Mouse (Mus musculus): ENCODE data around the gene 4930407I10Rik. TPM values are rescaled to one million over a fixed set of nuclear protein-coding genes. Genes with fewer than 3 reads are reported as not detected.

Gene 4930407I10Rik
- 0.04 TPM in 1 of 2 replicates, not detected in the other for polyA plus RNA-seq (2012; rRNA removed)

DNA sequence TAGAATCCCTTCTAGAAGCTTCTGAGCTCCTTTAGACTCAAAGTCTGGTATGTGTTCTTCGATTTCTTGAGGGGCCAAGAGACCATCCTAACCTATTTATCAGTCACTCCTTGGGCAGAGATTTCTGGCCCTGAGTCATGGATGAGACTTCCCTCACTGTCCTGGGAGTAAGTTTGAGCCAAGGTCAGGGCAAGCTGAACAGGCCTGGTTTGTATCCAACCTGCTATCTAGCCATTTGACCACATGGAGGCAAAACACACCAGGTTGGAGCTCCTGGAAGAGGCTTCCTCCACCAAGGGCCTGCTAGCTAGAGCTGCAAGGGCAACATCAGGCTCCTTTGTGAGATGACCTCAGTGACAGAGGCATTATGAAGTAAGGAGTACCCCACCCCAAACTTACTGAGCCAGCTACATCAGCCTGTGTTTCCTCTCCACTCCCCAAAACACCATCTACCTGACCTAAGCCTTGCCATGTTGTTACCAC is at the start of gene 4930407I10Rik:
4930407I10Rik (plus strand) TSS at position 433 of the 483 bp plus-strand sequence.
- no peaks in the 10 kb centered on the region for H3K36me3 ChIP-seq (ENCODE audit: control insufficient read depth, insufficient read depth, low read length)
- no peak within 1 kb of the TSS for H3K4me3 ChIP-seq (ENCODE audit: control insufficient read depth, insufficient read depth, low read length)
- DNase-seq, result no peak
- H3K27me3 ChIP-seq (ENCODE audit: control insufficient read depth, insufficient read depth, low read length), result no peaks in the 10 kb centered on the region
- TF ChIP-seq CTCF (IDR thresholded peaks at IDR 0.05; ENCODE audit: borderline replicate concordance, control insufficient read depth, extremely low read depth, insufficient read depth, low read length, poor library complexity), result no peak
- no peak for TF ChIP-seq POLR2A (IDR thresholded peaks at IDR 0.05; ENCODE audit: control insufficient read depth, extremely low read depth, insufficient read depth, low read length, poor library complexity)
- WGBS, result 92% methylated on average over 1 of the region's 1 CpGs
- H3K4me1 ChIP-seq (replicated peaks; ENCODE audit: control insufficient read depth, insufficient read depth, low read length), result no peaks in the 10 kb centered on the region
- H3K27ac ChIP-seq (ENCODE audit: control insufficient read depth, insufficient read depth, low read length), result no peak within 1 kb of the TSS

DNA sequence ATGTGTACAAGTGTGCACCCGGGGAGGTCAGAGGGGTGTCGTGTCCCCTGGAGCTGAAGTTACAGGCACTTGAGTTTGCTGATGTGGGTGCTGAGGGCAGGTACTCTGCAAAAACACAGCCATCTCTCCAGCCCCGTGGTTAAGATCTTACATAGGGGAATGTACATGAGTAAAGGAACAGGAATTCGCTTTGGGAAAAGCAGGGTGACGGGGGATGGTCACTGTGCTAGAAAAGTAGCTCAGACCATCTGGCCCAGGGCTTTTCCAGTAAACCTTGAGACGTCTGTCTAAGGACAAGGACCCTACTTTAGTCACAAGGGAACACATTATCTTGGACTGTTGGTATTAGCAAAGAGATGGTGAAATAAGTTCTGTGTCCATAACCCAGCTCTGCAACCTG is 47.0 kb upstream of the 4930407I10Rik start:
- Histone ChIP-seq H3K27me3 (ENCODE audit: control insufficient read depth, insufficient read depth, low read length) (no peaks in the 10 kb centered on the region), H3K4me3 (ENCODE audit: control insufficient read depth, insufficient read depth, low read length) (no peak overlapping the region), H3K27ac (ENCODE audit: control insufficient read depth, insufficient read depth, low read length) (no peak overlapping the region), H3K4me1 (replicated peaks; ENCODE audit: control insufficient read depth, insufficient read depth, low read length) (peaks cover 15% of the 10 kb centered on the region), H3K36me3 (ENCODE audit: control insufficient read depth, insufficient read depth, low read length) (peaks cover 7% of the 10 kb centered on the region; the same call in 1 of the 2 replicates)
- DNase-seq, result no peak
- TF ChIP-seq POLR2A (IDR thresholded peaks at IDR 0.05; ENCODE audit: control insufficient read depth, extremely low read depth, insufficient read depth, low read length, poor library complexity) (no peak), CTCF (IDR thresholded peaks at IDR 0.05; ENCODE audit: borderline replicate concordance, control insufficient read depth, extremely low read depth, insufficient read depth, low read length, poor library complexity) (no peak)
- WGBS, result 92% methylated on average over 6 of the region's 6 CpGs

DNA sequence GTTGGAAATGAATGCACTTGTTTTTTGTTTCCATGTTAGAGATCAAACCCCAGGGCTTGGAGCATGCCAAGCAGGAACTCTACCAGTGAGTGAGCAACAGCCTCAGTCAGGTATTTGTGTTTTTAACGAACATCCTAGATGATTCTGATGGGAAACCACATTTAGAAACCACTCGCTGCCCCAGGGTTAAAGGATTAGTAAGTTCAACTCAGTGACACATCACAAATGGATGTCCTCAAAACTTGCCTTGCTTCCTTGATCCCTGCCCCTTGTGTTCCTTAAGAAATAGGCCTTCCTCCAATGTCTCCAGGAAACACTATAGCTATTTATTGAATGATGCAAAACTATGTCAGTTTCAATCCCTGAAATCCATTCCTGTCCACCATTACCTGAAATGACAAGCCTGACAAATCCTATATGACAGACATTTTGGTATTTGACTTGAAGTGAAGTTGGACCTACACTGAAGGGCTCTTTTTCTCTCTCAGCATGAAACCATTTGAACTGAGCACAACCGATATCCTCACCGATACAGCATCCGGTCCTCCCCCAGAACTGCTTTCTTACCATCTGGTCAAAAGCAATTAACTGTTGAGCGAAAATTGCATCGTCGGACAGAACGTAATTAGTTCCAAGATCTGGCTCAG is 44.1 kb upstream of the 4930407I10Rik start:
- no peak for DNase-seq
- TF ChIP-seq POLR2A (IDR thresholded peaks at IDR 0.05; ENCODE audit: control insufficient read depth, extremely low read depth, insufficient read depth, low read length, poor library complexity) (no peak), CTCF (IDR thresholded peaks at IDR 0.05; ENCODE audit: borderline replicate concordance, control insufficient read depth, extremely low read depth, insufficient read depth, low read length, poor library complexity) (no peak)
- no peaks in the 10 kb centered on the region for H3K27me3 ChIP-seq (ENCODE audit: control insufficient read depth, insufficient read depth, low read length)
- peaks cover 17% of the 10 kb centered on the region for H3K4me1 ChIP-seq (replicated peaks; ENCODE audit: control insufficient read depth, insufficient read depth, low read length)
- WGBS, result 5% methylated on average over 9 of the region's 9 CpGs
- H3K36me3 ChIP-seq (ENCODE audit: control insufficient read depth, insufficient read depth, low read length), result peaks cover 15% of the 10 kb centered on the region
- H3K27ac ChIP-seq (ENCODE audit: control insufficient read depth, insufficient read depth, low read length), result peak overlapping the region; percentile 65
- peak overlapping the region; percentile 79 for H3K4me3 ChIP-seq (ENCODE audit: control insufficient read depth, insufficient read depth, low read length)

DNA sequence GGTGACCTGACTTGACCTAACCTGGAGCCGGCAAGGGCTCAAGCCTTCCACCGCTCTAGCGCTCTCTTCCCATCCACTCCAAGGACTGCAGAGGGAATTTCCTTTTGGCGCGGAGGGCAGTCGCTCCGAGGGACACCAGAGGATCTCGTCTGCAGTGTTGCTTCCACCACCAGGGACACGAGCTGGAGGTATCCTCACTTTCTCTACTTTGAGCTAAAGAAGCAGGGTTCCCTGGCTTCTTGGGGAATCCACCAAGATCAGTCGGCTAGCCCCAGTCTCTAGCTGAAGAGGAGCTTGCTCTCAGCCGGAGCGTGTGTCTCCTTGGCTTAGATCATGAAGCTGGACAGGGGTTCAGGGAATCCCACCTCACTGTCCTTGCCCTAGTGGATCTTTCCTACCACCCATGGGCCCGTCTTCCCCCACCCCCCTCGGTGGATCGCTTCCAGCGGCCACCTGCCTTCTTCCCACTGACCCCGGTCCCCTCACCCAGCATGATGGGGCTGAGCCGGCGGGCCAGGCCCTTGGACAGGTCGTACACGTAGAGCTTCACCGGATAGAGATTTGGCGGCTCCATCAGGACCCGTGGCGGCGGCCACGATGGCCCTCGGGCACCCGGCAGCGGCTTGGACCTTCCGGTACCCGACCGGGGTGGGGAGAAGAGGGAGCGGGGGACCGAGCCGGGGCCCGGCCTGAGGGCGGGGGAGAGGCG is 43.4 kb upstream of the 4930407I10Rik start:
- peak overlapping the region; percentile 79 for H3K4me3 ChIP-seq (ENCODE audit: control insufficient read depth, insufficient read depth, low read length)
- under 1% methylated on average over 39 of the region's 39 CpGs for WGBS
- peak overlapping the region; percentile 42 for H3K27ac ChIP-seq (ENCODE audit: control insufficient read depth, insufficient read depth, low read length)
- peaks cover 17% of the 10 kb centered on the region for H3K4me1 ChIP-seq (replicated peaks; ENCODE audit: control insufficient read depth, insufficient read depth, low read length)
- TF ChIP-seq CTCF (IDR thresholded peaks at IDR 0.05; ENCODE audit: borderline replicate concordance, control insufficient read depth, extremely low read depth, insufficient read depth, low read length, poor library complexity) (no peak), POLR2A (IDR thresholded peaks at IDR 0.05; ENCODE audit: control insufficient read depth, extremely low read depth, insufficient read depth, low read length, poor library complexity) (no peak)
- H3K36me3 ChIP-seq (ENCODE audit: control insufficient read depth, insufficient read depth, low read length), result peaks cover 18% of the 10 kb centered on the region
- DNase-seq, result peak; percentile 37
- H3K27me3 ChIP-seq (ENCODE audit: control insufficient read depth, insufficient read depth, low read length), result no peaks in the 10 kb centered on the region

DNA sequence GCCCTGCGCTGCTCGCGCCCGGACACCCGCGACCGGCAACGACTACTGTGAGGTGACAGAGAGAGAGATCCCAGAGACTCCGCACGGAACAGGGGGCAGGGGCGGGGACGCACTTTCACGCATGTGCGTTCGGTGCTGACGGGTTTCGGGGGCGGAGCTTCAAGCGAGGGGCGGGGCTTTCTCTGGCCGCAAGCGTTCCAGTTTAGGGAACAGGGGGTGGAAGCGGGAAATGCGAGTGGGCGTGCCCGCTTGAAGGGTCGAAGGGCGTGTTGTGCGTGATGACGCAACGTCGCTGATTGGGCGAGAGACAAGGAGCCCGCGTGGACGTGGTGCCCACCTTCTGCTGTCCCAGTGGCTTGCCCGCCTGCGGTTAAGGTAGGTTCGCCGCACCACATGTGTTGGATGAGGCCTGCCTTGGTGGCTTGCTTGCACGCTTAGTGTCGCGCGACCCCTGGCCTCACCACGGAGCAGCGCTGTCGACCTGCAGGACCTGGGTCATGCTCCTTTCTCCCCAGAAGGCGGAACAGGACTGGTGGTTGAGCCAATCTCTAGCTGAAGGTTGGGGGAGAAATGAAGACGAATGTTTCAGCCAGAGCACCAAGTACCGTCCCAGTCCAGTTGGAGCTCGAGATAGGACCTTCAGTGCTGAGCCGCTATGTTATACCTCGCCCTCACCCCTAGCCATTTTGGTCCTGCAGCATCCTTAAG is 42.7 kb upstream of the 4930407I10Rik start:
- TF ChIP-seq POLR2A (IDR thresholded peaks at IDR 0.05; ENCODE audit: control insufficient read depth, extremely low read depth, insufficient read depth, low read length, poor library complexity), result peak; percentile 79
- TF ChIP-seq CTCF (IDR thresholded peaks at IDR 0.05; ENCODE audit: borderline replicate concordance, control insufficient read depth, extremely low read depth, insufficient read depth, low read length, poor library complexity), result 0 out of 2 replicates have a peak, but pooled peaks have one; percentile 17
- Histone ChIP-seq H3K27me3 (ENCODE audit: control insufficient read depth, insufficient read depth, low read length) (no peaks in the 10 kb centered on the region), H3K4me1 (replicated peaks; ENCODE audit: control insufficient read depth, insufficient read depth, low read length) (peaks cover 13% of the 10 kb centered on the region), H3K27ac (ENCODE audit: control insufficient read depth, insufficient read depth, low read length) (peak overlapping the region; percentile 84), H3K4me3 (ENCODE audit: control insufficient read depth, insufficient read depth, low read length) (peak overlapping the region; percentile 79), H3K36me3 (ENCODE audit: control insufficient read depth, insufficient read depth, low read length) (peaks cover 18% of the 10 kb centered on the region)
- peak; percentile 100 for DNase-seq
- under 1% methylated on average over 53 of the region's 53 CpGs for WGBS

DNA sequence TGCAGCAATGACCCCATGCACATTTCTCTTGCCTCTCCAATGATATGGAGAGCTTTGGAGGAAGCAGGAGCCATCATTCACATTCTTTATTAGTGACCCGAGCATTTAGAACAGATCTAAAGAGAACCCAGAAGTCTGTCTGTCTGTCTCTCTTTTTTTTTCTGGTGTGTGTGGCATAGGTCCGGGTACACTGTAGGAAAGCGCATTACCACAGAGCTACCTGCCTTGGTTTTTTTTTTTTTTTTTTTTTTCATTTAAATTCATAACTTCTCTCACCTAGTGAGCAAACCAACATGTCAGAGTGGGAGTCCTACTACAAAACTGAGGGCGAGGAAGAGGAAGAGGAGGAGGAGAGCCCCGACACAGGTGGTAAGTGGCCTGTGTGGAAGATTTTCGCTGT is 42.1 kb upstream of the 4930407I10Rik start:
- TF ChIP-seq POLR2A (IDR thresholded peaks at IDR 0.05; ENCODE audit: control insufficient read depth, extremely low read depth, insufficient read depth, low read length, poor library complexity), result no peak
- TF ChIP-seq CTCF (IDR thresholded peaks at IDR 0.05; ENCODE audit: borderline replicate concordance, control insufficient read depth, extremely low read depth, insufficient read depth, low read length, poor library complexity), result no peak
- H3K36me3 ChIP-seq (ENCODE audit: control insufficient read depth, insufficient read depth, low read length), result peaks cover 18% of the 10 kb centered on the region
- peak overlapping the region; percentile 84 for H3K27ac ChIP-seq (ENCODE audit: control insufficient read depth, insufficient read depth, low read length)
- WGBS, result 1% methylated on average over 6 of the region's 6 CpGs
- H3K27me3 ChIP-seq (ENCODE audit: control insufficient read depth, insufficient read depth, low read length), result no peaks in the 10 kb centered on the region
- H3K4me1 ChIP-seq (replicated peaks; ENCODE audit: control insufficient read depth, insufficient read depth, low read length), result peaks cover 16% of the 10 kb centered on the region
- no peak for DNase-seq
- peak overlapping the region; percentile 61 for H3K4me3 ChIP-seq (ENCODE audit: control insufficient read depth, insufficient read depth, low read length)

All from thymus, adult 2 months (tissue).